Mouse (Mus musculus): ENCODE data around the gene Ninj2.
A peak's percentile ranks its signal among the peaks of the same experiment; 100 is the strongest.
"Not testable (repeated sequence)": the region's sequence is repeated elsewhere in the genome, so short reads cannot be mapped to it uniquely, and the experiment has no call there.

The Ninj2 gene

DNA sequence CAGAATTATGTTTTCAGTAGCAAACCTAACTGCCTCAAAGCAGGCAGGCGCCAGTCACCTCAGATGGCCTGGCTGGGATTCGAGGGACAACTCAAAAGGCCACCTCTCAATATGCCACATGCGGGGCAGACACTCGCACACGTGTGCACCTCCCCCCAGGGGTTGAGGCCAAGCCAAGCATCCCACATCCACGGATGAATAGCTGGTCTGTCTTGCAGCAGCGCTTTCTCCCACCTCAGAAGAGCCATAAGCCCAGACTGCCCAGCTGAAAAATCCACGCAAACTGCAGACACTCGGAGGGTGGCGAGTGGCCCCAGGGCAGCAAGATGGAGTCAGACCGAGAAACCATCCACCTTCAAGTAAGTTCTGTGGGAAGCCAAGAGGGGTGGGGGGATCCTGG is at the start of gene Ninj2:
Gene Ninj2 (plus strand): TSS at position 251 of the 400 bp plus-strand sequence.
- no peak for DNase-seq

DNA sequence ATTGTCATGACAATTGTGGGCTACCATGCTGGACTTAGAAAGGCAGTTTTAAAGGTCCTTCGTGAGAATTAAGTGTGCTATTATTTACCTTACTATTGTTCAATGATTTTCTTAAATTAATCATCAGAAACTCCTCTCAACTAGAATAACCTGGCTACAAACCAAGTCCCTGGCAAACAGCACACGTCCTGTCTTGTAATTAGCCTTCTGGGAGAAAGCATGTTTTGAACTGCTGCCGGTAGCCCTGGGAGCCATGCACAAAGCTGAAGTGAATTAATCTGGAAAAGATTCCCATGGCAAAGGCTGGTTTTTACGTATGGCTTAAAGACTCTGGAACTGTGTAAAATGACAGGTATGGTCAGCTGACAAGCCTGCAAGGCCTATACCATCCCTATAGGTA is 47.7 kb upstream of the Ninj2 start:
- DNase-seq, result no peak

DNA sequence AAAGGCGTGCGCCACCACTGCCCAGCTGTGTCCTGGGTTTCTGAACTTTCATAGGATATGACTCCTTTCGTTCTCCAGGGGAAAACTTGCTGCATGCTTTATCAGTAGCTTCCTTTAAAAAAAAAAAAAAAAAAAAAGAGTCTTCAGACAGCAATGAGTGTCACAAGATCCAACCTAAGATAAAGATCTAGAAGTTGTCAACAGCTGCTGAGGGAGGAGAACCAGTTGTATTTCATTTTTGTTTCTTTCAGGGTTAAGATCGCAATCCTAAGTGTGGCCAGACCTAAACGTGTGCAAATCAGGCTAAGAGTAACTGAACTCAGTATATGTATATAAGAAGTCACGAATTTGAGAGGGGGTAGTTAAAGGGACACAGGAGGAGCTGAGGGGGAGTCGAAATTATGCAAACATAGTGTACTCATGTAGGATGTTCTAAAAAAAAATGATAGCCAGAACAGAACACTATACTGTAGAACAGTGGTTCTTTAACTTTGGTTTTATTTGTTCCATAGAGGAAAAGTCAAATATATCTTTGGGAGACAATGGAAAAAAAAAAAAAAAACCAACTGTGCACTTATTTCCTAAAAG is 45.4 kb upstream of the Ninj2 start:
- DNase-seq, result no peak

DNA sequence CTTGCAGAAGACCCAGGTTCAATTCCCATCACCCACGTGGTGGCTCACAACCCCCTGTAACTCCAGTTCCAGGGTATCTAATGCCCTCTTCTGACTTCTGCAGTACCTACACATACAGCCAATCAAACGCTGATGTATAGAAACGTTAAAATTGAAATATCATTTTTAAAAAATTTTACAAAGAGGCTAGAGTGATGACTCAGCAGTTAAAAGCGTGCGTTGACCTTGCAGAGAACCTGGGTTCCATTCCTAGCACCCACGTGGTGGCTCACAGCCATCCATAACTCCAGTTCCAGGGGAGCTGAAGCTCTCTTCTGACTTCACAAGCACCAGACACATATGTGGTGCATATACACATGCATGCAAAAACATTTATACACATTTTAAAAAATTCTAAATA is 38.7 kb upstream of the Ninj2 start:
- no peak for DNase-seq

DNA sequence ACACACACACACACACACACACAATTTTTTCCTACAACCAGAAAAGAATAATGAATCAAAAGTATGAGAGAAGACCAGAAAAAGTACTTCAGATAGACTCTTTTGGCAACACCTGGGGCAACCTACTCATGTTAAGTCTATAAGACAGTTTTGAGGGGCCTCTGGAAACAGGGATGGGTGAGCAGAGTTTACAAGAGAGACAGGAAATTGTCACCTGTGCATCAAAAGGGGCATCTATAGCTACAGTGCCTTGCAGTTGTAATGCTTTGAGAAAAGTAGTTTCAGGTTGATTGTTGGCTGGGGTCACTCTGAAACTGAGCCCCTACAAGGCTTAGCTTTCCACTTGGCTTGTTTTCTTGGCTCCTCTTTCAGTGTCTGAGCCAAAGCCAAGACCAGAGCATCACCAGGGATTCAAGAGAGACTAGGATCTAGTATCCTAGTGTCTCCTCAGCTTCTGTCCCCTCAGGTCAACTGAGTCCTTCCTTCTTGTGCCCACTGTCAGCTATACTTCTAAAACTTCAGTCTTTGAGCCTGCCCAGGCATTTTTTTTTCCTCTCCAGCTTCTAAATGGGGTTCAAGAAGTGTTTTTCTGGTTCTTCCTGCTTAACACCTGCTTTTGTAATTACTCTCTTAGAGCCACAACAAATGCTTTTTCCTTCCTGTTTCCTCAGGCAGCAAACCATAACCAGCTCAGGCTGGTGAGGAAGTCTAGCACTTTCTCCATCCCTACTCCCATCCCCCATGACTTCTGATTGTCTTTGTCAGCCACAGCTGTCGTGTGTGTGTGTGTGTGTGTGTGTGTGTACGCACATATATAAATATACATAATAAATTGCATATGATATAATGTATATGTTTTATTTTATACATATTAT is 37.2 kb upstream of the Ninj2 start:
- no peak for DNase-seq

DNA sequence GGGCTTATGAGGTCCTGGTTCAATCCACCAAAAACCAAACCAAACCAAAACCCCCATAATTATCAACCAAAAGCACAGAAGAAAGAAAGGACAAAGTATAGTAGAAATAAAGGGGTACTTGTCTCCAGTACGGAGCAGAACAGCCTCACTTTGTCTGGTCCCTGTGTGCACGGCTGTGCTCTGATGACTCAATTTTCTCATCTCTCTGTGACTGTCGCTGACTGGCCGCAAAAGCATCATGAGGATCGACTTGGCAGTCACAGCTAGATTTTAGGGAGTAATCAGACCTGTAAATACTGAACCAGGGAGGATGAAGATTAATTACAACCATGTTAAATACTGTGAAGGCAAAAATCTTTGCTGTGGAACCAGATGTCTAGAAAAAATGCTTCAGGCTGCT is 30.2 kb upstream of the Ninj2 start:
- DNase-seq, result peak; percentile 4

DNA sequence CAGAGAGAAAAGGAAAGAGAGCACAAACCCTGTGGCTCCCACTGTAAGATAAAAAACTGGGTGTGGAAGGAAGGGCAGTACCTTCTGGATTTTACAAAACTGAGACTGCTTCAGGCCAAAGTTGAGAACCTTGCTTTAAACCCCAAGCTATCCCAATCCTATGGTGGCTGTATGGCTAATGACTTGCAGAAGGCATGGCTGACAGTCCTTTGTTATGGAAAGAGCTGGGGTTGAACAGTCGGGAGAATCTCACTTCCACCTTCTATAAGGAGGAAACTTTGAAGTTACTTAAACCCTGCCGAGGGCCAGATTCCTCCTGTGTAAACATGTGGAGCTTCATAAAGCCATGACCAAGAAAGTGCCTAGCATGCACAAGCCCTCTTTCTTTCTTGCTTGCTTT is 28.5 kb upstream of the Ninj2 start:
- DNase-seq, result no peak

DNA sequence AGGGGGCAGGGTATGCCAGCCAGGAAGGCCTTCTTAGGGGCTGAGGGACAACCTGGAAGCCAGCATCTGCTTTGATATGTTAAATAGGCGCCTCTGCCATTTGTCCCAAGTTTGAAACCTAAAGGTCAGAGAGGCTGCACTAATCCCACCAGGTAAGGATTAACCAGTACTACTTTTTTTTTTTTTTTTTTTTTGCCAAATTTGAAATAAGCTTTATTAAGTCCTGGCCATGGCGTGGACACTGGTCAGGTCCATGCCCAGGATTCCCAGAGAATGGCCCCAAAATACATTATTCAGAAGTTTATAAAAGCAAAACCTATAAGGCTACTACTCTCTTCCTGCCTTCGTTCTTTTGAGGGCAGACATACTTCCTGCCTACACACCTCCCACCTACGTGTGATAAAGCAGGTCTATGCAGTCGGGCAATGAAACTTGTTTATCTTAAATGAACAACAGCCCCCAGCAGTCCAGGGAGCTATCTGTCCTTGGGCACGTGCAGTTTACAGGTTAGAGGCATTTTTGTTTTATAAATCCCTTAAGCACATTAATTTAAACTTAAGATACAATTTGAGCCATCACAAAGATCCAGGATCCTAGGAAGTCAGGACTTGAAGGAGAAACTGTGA is 27.5 kb upstream of the Ninj2 start:
- DNase-seq, result no peak

DNA sequence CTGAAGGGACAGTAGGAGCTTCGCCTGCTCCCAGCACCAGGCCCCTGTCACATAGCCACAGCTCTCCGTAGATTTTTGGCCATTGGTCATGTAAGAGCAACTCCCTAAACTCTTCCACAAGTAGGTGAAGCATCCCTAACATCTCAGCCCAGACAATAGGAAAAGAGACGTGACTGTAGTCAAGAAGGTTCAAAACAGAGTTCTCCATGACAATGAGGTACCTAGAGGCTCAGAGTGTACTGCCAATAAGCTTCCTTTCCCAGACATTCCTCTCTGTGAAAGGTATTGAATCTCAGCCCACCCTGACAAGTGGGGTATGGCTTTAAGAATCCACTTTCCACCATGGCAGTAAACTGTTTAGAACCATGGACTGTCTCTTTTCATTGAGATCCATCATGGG is 23.6 kb upstream of the Ninj2 start:
- no peak for DNase-seq

DNA sequence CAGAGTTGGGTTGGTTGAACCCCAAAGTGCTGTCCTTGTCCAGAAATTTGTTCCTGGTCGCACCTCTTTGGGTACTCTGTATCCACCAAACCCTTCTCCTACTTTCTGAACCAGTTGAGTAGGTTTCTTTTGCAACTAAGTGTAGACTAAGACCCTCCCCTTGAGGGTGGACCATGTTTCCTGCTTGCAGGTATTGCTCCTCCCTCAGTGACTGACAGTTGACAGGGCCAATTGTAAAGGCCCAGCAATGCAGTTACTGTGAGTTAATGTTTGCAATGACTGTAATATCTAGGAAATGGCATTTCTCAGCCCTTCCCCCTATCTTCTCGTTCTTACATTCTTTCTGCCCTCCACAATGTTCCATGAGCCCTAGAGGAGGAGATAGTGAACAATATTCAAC is 20.5 kb upstream of the Ninj2 start:
- DNase-seq, result no peak

DNA sequence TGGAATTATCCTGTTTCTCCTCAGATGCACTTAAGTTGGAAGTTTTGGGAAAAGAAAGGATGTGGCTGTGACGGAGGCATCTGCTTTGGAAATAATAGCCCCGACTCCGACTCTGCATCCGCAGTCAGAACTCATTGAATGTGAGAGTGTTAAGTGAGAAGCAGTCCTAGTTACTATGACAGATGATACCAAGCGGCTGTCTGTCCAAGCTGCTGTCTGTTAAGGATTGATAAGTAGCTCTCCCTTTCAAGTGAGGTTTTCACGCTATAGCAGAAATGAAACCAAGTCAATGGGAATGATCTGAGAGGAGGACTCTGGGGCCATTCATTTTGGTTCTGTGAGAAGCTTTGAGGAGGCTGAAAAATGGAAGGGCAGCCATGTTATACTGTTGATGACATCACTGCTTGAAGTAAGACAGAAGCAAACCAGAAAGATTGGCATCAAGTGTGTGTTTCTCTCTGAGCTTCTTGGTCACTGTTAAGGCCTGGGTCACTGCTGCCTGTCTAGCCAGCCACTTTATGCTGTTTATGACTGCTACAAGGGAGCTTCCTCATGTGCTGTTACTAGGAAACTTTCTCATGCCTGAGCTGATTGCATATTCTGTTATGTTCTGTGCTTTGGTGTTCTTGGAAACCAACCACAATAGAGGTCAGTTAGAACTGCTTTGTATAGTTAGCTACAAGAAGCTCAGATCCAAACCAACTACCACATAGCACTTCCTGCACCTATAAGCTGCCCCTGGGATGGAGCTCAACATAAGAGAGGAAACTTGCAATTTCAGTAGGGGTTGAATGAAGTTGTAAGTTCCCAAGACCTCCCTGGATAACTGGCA is 16.3 kb upstream of the Ninj2 start:
- no peak for DNase-seq

DNA sequence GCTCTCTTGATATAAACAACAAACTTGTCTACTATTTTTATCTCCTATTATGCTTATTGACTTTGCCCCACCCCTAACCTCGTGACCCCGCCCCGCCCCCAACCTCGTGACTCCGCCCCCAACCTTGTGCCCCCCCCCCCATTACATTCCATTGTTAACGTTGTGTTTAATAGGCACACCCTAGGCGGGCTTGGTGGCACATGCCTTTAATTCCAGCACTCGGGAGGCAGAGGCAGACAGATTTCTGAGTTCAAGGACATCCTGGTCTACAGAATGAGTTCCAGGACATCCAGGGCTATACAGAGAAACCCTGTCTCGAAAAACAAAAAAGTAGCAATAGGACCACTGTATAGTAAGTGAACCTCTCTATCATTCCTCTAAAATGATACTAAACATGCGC is 13.6 kb upstream of the Ninj2 start:
- DNase-seq, result no peak

DNA sequence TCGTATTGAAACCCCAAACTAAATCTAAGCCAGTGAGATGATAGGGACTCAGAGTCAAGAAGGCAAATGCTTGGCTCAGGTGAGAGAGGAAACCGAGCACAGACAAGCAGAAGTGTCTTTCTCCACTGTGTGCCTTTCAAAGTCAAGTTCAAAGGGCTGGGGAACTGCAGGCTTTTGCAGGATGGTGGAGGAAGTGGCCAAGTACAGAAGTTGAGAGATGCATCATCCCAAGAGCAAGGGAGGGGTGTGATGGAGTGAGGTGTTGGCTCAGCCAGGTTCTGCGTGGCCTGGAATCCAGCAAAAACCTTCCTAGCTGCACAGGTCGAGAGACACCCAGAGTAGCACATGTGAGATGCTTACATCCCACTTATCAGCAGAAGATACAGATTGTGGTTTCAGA is 11.6 kb upstream of the Ninj2 start:
- DNase-seq, result no peak

DNA sequence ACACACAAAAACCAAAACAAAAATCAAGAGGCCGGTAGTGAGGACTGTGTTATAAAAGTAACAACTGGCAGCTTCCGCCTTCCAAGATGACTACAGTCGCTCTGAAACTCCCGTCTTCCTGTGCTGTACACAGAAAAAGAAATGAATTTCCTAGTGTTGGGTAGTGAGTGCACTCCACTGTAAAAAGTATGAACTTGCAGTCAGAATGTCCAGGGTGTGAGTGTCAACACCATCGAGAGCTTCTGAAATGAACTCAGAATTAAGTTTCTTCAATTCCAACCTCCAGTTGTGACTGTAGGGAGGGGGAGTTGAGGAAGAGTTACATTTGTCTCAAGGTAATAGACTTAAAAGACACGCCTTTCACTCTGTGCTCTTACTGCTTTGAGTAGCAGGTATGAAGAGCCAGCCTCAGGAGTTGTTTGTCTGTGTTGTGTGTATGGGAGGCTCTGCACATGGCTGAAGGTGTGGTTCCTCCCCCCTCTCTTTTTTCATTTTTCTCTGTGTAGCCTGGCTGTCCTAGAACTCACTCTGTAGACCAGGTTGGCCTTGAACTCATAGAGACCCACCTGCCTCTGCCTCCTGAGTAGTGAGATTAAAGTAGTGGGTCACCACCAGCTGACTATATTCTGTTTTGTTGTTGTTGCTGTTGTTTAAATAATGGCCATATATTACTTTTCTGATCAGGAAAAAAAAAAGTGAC is 10.7 kb upstream of the Ninj2 start:
- no peak for DNase-seq

DNA sequence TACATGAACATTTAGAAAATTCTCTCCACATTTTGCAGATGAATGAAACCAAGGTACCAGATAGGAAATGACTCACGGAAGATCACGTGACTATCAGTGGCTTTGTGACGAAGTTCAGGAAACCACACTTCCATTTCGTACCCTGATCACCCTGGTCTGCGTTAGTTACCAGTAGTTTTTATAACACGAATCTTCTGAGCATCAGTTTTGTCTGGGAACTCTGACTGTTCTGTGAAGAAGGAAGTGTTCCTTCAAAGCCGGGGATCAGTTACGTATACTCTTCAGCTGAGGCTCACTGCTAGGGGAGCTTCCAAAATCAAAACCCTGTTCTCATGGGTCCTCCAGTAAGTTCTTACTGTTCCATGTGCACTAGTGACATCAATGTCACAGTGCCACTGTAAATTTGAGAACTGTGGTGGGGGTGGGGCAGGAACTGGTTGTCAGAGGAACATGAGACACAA is 10.2 kb upstream of the Ninj2 start:
- DNase-seq, result no peak

DNA sequence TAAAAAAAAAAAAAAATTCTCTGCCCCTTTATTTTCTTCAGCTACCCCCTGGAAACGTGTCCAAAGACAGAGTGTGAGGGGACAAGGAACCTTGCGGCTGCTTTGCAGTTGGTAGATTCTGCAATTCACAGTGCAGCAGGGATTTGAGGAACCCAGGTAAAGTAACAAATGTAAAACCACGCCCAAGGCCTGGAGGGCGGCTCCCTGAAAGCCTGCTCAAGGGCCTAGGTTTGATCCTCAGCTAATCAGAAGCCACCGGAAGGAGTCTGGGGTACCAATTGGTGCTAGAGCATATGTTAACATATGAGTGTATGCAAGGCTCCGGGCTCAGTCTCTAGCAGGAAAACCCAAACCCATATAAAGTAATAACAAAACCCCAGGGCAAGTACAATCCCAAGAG is 9.7 kb upstream of the Ninj2 start:
- no peak for DNase-seq

DNA sequence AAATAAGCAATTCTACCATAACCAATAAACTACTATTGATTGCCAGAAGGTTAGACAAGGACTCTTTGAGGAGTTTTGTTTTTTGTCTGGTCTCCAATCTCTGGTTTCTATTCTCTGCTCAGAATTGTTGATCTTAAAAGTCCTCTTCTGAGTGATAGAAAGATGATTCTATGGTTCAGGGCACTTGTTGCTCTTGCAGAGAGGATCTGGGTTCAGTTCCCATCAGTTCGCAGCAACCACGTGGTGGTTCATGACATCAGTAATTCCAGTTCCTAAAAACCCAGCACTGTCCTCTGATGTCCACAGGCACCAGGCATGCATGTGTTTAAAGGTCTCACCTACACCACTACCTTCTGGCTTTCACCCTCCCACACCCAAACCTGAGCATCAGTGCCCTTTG is 8.2 kb upstream of the Ninj2 start:
- DNase-seq, result no peak

DNA sequence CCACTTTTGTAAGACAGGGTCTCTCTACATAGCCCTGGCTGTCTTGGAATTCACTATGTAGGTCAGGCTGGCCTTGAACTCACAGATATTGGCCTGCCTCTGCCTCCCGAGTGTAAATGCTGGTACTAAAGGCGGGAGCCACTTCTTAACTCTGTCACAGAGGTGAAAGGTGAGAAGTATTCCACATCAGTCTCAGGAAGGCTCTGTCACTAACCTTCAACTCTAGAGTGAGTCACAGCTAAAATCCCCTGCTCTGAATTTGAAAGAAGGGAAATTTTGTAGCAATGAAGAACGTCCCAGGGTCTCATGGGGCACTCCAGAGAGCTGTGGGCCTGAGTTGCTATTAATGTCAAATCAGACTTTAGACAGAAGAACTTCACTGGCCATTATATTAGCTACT is 7.3 kb upstream of the Ninj2 start:
- DNase-seq, result no peak

DNA sequence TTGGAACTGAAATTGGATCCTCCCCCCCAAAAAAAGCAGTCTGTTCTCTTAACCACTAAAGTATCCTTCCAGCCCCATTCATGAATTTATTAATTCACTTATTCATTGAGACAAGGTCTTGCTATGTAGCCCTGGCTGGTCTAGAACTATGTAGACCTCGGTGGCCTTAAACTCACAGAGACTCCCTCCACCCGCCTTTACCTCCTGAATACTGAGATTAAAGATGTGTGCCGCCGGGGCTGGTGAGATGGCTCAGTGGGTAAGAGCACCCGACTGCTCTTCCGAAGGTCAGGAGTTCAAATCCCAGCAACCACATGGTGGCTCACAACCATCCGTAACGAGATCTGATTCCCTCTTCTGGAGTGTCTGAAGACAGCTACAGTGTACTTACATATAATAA is 6.1 kb upstream of the Ninj2 start:
- not testable (repeated sequence) for DNase-seq

DNA sequence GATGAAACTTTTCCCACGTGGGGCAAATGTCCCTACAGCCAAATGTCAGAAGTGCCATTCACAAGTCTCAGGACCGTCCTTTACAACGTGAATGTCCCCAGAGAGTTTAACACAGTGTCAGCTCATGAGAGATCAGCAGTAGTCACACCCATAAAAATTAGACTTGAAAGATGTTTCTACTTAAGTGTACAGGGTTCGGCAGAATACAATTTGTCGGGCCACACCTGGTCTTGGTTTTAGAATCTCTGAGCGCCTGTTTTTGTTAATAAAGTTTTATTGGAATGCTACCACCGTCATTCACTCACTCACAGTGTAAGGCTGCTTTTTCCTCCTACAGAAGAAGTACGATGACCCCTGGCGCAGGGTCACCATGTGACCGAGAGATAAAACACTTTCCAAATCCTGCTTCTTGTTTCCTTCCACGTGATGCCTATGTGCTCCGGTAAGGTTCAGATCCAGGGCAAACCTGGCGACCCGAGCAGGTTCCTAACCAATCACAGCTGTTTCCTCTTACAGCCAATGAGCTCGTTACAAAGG is 2.4 kb upstream of the Ninj2 start:
- DNase-seq, result no peak

DNA sequence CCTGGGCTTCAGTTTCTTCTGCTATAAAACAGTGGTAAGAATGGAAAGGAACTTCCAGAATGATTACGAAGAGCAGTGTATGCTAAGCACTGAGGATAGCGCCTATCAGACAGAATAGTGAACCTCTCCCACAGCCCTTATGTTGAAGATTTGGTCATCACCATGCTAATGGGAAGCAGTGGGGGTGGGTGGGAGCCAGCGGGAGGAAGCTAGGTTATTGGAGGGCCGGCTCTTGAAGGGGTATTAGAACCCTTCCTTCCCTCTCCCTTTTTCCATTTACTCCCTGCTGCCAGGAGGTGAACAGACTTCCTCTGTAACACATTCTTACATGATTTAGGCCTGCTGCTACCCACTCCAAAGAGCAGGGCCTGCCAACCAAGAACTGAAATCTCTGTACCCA is 1.2 kb upstream of the Ninj2 start:
- DNase-seq, result no peak

DNA sequence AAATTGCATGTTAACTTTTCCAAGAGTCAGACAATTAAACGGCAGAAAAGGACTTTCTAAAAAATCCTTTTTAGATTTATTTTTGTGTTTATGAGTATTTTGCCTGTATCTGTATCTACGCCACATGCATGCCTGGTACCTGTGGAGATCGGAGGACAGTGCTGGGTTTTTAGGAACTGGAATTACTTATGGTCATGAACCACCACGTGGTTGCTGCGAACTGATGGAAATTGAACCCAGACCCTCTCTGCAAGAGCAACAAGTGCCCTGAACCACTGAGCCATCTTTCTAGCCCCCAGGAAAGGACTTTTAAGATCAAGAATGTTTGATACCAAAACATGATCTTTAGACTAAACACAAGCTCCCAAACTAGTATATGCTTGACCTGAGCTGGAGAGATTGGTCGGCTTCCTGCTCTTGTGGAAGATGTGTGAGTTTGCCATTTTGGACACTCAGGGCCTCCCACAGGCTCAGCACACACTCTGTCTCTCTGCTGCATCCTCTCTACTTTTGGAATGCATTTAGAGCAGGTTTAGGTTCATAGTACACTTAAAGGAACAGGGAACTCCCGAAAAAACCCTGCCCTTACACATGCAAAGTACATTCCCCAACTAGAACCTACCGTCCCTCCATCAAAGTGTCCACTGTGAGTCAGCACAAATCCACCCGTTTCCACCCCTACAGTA is 1.1 kb downstream of the Ninj2 start:
- no peak for DNase-seq

Data from cerebellum, adult 11-12 months (tissue).